Mouse (Mus musculus): ENCODE measurements around the gene Adamtsl4. TPM values are rescaled to one million over a fixed set of nuclear protein-coding genes. Genes with fewer than 3 reads are reported as not detected.
"Not testable (repeated sequence)": the region's sequence is repeated elsewhere in the genome, so short reads cannot be mapped to it uniquely, and the experiment has no call there.

Gene Adamtsl4
- total RNA-seq, 2 experiments from 2014 or later: 23.9 to 26.3 TPM

- DNase-seq: peak; percentile 54
Observed at GRCm38 (mm10) chr3:95700233-95700681, 12.5 kb upstream of the Adamtsl4 start.

GRCm38 (mm10) chr3:95698286-95698685 is 10.6 kb upstream of the Adamtsl4 start:
- no peak for DNase-seq

DNA sequence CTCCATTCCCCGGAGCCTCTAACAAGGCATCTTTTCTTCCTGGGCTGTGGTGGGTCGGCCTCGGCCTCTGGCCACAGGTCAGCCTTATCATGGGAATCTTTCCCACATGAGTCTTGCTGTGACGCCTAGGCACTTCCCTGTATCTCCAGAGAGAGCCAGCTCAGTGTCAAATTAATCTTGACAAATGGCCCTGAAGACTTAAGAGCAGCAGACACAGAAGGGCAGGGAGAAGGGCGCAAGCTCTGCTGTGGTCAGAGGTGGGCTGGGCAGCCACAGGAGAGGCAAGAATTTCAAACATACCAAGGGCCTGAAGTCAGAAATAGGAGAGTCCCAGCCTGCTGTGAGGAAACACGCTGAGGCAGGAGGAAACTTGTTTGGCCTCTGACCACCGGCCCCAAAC is 8.6 kb upstream of the Adamtsl4 start:
- DNase-seq: no peak

GRCm38 (mm10) chr3:95695796-95696195 is 8.1 kb upstream of the Adamtsl4 start:
- DNase-seq: no peak

DNA sequence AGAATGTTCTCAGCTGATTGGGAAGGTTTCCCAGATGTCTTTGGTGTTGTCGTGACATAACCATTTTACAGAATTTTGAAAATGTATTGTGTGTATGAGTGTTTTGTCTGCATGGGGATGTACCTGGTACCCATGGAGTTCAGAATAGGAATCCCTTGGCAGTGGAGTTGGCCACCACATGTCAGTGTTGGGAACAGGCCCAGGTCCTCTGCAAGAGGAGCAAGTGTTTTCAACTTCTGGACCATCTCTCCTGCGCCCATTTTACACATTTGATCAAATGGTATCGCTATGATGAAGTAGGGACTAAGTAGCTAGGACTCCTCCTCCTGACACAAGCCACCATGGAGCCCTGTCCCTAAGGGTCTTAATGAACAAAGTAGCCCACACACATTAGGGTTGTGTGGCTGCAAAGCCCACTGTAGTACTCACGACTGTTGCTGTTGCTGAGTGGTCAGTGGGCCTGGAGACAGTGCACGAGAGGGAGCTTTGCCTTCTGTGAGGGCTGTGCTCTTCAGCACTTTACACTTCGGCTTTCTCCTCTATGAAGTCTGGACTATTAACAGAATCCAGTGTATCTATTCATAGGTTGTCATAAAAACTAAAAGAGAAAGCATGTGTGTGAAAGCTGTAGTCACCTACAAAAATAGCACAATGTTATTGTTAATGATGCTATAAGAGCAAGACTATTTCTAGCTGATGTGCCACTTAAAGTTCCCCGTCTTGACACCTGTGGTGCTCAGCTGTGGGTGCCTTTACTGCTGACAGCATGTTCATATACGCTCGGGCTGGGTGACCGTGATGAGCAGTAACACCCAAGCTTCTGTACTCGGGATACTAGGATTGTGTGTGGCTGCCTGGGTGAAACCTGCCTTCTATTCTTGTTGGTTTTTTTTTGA is 7.3 kb upstream of the Adamtsl4 start:
- no peak for DNase-seq

- DNase-seq: no peak
Observed at GRCm38 (mm10) chr3:95693821-95694807, 6.4 kb upstream of the Adamtsl4 start.

GRCm38 (mm10) chr3:95692677-95693076 is 5.0 kb upstream of the Adamtsl4 start:
- no peak for DNase-seq

GRCm38 (mm10) chr3:95690552-95690951 is 2.8 kb upstream of the Adamtsl4 start:
- not testable (repeated sequence) for DNase-seq

DNA sequence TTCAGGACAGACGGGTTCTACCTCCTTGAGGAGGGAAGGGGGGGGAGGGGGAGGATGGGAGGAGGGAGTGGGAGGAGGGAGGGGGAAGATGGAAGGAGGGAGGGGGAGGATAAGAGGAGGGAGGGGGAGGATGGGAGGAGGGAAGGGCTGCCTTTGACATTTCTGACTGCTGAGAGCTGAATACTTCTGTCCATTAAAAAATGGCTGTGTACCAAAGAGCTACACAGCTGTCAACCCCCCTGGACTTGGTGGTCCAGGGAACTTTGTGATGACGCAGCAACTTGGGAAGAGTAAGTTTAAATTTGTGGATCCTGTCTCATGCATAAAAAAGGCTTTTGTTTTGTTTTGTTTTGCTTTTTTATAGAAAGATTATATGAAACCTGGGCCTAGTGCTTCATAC is 2.2 kb upstream of the Adamtsl4 start:
- no peak for DNase-seq

- no peak for DNase-seq
Observed at GRCm38 (mm10) chr3:95689171-95689915, 1.6 kb upstream of the Adamtsl4 start.

GRCm38 (mm10) chr3:95687168-95687523 is 571 bp downstream of the Adamtsl4 start:
- DNase-seq: no peak

DNA sequence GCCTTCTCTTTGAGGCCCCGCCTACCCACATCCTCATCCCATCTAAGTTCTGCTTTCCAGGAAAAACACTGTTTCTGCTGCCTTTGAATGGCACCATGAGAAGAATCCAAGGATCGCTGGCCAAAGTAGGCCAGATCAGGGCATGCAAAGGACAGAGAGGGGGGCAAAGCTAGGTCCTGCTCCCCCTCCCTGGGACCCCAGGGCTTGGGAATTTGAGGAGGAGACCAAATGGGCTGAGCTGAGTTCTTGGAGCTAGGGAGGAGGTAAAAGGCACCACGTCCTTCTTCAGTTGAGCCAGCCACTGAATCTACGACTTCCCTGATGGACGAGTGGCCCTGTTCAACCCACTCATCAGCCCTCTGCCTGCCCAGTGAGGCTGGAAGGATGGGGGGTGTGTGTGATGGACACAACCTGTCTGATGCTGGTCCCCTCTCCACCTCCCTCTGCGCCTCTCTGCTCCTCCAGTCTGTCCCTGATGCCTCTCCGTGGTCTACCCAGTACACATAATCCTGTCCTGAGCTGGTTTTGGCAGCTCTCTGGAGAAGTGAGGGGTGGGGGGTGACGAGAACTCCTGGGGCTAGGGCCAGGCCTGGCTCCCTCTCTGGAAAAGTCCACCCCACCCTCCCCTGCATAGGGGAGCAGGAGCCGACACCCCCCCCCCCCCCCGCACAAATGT is 1.1 kb downstream of the Adamtsl4 start:
- DNase-seq: no peak

DNA sequence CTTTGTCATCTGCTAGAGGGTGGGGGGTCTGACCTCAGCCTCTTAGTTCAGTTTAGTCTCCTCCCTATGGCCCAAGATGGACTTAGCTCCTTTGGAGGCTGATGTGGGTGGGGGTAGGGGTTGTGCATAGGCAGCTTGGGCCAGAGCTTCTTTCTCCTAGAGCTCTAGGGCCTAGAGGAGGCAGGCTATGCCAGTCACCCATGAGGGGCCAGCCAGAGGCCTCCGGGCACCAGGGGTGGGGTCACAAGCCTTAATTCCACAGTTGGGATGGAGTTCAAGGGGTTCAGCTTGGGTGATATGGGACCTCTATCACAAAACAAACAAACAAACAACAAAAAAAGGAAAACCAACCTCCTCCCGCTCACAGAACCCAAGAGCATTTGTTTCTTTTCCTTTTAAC is 2.0 kb downstream of the Adamtsl4 start:
- DNase-seq: no peak

DNA sequence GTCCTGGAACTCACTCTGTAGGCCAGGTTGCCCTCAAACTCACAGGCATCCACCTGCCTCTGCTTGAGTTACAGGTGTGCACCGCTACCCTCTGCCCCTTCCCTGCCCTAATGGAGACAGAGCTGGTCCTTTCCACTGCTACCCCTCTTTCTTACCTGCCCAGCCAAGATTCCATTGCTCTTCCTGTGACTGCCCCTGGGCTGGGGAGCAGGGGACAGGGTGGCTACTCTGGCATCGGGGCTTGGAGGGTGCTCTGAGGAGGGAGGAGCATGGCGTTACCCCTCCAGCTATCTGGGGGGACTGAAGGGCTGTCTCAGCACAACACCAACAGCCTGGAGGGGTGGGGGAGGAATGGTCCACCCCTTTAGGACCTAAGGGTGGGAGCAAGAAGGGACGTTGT is 2.4 kb downstream of the Adamtsl4 start:
- no peak for DNase-seq

DNA sequence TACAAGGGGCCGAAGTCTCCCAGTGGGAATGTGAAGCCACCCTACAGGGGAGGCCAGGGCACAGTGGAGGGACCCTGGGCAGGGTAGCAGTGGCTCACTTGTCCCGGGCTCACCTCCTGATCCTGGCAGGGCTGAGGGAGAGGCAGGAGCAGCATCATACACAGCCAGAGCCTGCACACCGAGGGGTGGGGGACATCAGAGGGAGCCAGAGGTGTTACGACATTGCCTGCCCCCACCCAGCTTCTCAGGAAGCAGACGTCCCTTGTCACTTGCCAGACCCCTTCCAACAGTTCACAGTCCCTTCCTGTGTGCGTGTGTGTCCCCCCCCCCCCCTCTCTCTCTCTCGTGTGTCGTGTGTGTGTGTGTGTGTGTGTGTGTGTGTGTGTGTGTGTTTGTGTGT is 2.9 kb downstream of the Adamtsl4 start:
- DNase-seq: no peak

GRCm38 (mm10) chr3:95682878-95683277 is 4.8 kb downstream of the Adamtsl4 start:
- no peak for DNase-seq

GRCm38 (mm10) chr3:95681365-95681764 is 6.4 kb downstream of the Adamtsl4 start:
- DNase-seq: no peak

- DNase-seq: no peak
Observed at GRCm38 (mm10) chr3:95680673-95681072, 7.0 kb downstream of the Adamtsl4 start.

DNA sequence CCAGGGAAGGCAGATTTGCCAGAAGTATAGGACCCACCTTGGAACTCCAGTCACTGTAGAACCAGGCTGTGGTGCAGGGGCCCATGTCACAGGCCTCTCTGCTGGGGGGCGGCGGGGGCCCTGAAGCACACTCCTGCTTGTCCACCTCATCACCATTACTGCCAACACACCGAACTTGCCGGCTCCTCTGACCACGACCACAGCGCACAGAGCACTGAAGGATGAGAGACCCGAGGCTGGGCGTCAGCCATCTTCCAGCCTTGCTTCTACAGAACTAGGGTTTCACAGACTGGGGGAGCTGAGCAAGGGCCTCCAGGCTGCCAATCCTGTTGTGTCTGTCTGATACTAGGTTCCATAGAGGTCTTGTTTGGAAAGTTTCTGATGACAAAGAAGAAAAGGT is 8.2 kb downstream of the Adamtsl4 start:
- DNase-seq: no peak

- DNase-seq: no peak
Observed at GRCm38 (mm10) chr3:95677420-95678090, 10.2 kb downstream of the Adamtsl4 start.

All from gastrocnemius, postnatal 10 days (tissue).